Mouse (Mus musculus): ENCODE measurements around the gene Kcnh6.

The Kcnh6 gene

DNA sequence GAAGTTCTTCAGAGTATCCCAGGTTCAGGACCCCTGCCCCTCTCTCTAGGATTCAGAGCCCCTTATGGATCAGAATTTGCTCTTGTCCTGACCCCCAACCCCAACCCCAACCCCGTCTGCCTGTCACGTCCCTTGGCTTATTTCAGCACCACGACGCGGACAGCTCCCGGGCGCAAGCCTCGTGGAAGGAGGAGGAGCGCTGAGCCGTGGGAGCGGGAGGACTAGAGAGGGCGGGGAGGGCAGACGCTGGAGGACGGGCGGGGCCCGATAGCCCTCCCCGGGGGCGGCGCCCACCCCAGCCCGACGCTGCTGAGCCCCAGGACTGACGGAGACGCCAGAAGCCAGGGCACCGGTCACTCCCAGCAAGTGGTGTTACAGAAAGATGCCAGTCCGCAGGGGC is at the start of gene Kcnh6:
Gene Kcnh6, plus strand, starts transcription at position 304 of the 400 bp plus-strand sequence.
- DNase-seq = no peak

DNA sequence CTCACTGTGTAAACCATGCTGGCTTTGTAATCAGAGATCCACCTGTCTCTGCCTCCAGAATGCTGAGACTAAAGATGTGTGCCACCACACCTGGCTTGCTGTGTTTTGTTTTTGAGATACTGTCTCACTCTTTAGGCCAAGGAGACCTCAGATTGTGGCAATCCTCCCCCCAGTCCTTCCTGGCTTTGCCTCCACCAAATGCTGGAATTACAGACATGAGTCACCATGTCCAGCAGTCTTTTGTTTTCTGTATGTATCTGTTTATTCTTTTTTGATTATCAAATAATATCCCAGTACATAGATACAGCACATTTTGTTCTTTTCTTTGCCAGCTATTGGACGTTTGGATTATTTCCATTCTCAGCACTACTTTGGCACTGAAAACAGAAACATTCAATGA is 49.4 kb upstream of the Kcnh6 start:
- no peak for DNase-seq

DNA sequence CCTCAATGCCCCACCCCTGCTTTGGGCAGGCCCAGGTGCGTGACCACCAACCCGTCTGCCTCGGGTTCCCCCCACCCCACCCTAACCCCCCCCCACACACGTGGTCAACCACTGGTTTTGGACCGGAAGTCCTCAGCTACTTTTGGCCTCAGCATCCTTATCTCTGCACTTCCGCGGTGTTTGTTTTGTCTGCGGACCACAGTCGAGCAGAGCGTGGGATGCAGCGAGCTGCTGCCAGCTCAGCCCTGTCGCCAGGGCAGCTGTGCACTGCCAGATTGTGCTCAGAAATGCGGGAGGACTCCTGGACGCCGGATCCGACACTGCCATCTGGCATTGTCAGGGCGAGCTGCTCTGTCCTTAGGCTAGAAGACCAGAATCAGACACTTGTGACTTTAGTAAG is 48.6 kb upstream of the Kcnh6 start:
- DNase-seq = no peak

DNA sequence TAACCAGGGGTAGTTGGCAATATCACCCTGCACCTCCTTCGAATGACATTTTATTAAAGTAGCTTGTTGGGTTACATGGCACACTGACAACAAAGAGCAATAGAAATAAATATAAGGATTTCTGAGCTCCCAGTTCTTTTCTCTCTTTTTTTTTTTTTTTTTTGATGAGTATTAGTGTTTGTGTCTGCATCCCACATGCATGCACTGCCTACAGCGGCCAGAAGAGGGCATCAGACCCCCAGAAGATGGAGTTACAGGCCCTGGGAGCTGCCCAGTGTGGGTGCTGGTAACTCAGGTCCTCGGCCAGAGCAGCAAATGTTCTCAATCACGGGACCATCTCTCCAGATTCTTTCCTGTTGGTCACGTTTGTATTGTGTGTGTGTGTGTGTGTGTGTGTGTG is 43.2 kb upstream of the Kcnh6 start:
- DNase-seq = no peak

DNA sequence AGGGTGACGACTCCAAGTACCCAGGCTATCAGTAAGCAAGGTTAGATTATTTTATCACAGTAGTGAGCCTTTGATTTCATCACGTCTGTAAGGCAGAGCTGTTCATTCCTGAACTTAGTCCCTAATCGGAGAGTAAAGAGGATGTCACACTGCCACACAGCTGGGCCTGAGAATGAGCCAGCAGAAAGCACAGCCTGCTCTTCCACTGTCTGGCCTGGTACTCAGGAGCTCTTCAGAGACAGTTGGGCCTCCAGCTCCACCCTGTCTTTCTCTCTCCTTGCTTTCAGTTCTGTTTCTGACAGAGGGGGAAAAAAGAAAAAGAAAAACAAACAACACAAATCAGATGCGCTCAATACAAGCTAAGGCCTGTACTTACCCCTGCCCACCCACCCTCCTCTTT is 41.6 kb upstream of the Kcnh6 start:
- no peak for DNase-seq

DNA sequence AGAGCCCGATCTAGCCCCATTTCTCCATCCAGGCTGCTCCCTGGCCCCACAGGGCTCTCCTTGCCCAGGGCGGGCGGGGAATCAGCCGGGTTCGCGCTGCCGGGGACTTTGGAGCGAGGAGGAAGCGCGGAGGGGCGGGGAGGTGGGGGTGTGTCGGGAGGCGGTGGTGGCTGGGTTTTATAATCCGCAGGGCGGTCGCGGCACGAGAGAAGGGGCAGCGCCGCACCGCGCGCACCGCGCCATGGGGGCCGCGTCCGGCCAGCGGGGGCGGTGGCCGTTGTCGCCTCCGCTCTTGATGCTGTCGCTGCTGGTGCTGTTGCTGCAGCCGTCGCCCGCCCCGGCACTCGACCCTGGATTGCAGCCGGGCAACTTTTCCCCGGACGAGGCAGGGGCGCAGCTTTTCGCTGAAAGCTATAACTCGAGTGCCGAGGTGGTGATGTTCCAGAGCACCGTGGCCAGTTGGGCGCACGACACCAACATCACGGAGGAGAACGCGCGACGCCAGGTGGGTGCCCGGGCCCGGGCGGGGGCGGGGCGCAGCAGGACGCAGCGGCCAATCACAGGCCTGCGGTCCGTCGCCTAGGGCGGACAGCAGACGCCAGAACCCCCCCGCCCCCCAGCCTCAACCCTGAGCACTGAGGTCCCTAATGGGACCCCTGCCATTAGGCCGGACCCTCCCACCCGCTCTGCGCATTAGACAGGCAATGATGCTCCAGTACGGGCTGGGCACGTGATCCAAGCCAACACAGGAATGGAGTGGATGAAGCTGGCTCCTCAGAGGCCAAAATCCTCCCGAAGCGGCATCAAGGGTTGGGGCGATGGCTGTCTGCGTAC is 40.0 kb upstream of the Kcnh6 start, which contains the start of gene Ace:
Gene Ace, plus strand, starts transcription at position 205 of the 834 bp plus-strand sequence.
- no peak for DNase-seq

DNA sequence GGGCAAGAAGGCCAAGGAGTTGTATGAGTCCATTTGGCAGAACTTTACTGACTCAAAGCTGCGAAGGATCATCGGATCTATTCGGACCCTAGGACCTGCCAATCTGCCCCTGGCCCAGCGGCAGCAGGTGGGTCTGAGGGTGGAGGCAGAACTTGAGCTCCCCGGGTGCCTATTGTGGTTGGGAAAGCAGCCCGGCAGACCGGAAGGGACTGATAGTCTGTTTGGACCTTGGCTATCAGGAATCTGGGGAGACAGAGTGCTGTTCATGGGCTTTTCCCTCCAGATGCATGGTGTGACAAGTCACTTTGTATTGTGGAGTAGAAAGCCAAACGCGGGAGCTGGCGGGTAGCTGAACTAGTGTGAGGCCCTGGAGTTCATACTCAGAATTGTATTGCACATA is 39.0 kb upstream of the Kcnh6 start:
- no peak for DNase-seq

DNA sequence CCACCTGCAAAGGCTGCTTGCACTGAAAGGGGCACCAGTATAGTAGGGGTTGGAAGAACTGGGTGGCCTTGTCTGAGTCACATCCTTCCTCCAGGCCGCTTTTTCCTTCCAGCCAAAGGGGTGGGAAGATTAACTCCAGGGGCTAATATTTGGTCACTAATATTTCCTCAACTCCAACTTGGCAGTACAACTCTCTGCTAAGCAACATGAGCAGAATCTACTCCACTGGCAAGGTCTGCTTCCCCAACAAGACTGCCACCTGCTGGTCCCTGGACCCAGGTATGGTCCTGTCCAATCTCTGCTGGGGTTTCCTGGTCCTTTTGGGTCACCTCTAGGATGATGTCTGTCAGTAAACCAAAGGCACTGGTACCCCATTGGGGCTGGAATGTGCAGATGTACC is 38.4 kb upstream of the Kcnh6 start:
- DNase-seq = no peak

DNA sequence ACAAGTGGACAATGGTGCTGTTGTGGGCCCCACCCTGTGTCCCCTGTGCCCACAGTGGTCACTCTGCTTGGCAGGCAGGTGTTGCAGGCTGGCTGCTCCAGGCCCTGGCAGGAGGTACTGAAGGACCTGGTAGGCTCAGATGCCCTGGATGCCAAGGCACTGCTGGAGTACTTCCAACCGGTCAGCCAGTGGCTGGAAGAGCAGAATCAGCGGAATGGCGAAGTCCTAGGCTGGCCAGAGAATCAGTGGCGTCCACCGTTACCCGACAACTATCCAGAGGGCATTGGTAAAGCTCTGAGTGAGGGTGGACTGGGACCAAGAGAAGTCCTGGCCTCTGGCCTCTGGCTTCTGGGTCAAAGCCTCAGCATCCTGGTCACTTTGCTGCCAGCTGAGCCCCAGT is 33.3 kb upstream of the Kcnh6 start:
- DNase-seq = peak; percentile 68

DNA sequence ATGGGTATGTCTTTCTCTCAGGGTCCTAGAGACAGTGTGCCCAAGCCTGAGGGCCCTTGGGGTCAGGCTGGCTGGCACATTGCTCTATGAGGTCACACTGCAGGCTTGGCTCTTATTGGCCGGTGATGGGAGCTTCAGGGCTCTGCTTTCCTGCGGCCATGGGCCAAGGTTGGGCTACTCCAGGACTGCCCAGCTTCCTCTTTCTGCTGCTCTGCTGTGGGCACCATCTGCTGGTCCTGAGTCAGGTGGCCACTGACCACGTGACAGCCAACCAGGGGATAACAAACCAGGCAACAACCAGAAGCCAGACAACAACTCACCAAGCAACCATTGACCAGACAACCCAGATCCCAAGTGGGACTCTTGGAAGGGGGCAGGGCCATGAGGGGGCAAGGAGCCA is 32.9 kb upstream of the Kcnh6 start:
- DNase-seq = peak; percentile 77

DNA sequence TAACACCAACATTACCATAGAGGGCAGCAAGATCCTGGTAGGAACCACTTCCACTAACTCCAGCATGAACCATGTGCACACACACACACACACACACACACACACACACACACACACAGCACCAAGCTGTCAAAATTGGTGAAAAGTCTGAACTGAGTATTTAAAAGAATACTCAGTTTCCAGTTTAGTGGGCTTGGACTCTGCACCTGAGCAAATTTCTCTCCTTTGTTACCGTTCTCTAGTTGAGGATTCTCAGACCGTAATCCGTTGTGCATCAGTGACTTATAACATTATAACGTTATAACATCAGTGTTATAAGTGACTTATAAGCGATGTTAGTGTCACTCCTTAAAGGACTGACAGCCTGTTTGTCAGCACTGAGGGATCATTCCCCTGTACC is 32.3 kb upstream of the Kcnh6 start:
- DNase-seq = no peak

DNA sequence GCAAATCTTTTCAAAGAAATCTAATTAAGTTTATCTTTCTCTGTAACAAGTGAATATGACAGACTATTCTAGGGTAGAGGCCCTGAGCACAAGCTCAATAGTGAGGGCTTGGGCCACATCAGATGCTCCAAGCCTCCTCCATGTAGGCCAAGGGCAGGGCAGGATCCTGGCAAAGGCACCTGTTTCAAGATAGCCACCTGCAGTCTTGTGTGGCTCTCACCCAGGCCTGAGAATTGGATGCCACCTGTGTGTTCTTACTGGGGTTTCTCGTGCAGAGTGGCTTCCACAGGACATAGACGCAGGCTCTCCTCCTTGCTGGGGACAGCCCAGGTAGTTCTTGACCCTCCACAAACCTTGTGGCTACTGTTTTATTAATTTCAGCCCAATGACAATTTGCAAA is 29.7 kb upstream of the Kcnh6 start:
- DNase-seq = peak; percentile 61

DNA sequence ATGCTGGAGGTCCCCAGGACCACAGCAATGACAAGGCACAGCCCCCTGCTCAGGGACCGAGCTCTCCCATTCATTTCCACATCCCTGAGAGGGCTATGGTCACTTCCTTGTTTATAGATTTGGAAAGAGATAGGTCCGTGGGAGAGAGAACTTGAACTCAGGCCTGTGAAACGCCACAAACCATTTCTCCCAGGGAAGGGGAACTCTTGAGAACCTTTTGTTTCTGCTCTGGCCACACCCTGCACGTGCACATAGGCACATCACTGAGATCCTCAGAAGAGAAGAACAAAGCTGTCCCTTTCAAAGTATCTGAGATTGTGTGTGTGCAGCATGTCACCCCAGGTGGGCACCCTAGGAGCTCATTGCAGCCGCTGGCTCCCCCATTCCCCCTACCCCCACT is 29.3 kb upstream of the Kcnh6 start:
- no peak for DNase-seq

DNA sequence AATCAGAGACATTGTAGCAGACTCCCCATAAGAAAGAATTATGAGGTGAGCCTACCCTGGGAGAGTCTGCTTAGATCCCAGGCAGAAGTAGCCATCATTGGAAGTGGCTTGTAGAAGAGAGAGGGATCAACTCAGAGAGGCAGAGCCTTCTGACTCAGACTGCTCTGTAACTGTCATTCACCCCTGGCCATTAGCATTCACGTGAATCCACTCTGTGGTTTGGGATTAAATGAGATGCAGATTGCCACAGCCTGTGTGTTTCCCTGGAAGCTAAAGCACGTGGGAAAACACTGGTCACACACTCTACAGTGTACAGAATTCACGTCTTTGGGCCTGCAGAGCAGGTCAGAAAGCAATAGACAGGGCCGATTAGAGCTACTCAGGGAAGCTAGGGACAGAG is 23.5 kb upstream of the Kcnh6 start:
- no peak for DNase-seq

DNA sequence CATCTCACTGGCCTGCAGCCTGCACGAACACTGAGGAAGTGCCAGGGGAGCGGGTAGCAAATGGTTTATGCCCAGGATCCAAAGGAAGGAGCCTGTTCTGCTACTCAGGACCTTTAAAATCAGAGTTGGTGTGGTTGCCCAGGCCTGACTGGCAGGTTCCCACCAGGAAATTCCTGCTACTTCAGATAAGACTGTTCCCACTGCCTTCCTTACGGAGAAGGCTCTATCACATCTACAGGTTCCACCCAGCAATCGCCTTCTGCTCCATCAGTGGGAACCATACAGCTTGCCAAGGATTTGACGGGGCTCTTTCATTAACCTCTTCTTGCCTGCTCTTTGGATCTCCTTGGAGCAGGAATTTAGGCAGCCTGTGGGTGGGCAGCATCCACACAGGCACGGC is 20.5 kb upstream of the Kcnh6 start:
- DNase-seq = no peak

DNA sequence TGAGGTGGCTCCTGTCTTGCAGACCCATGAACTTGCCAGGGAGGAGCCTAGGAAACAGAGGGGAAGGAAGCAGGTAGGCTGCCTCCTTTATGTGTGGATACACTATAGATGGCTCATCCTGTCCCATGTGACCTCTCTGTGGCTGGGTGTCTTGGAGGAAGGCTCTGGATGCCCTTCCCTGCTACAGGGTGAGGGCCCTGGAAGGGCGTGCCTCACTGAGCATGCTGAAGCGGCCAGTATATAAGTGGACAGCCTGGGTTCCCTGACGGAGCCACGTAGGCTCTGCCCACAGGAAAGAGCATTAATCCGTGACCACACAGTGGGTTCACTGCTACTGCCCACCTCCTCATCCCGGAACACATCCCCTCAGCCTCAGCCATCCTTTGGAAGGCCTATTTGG is 18.5 kb upstream of the Kcnh6 start:
- no peak for DNase-seq

DNA sequence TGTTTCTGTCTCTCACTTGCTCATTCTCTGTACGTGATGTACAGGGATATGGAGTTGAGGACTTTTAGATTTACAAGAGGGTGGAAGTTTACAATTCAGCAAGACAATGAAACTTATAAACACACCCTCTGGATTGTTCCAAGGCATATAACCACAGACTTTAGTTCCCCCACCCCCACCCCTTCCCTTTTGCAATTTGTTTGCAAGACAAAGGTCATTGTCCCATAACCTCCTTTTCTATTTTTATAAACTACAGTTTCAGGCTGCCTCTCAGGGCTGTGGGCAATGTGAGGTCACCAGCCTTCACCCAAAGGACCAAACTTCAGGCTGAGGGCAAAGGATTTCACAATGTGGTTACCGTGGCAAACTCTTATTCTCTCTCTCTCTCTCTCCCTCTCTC is 17.7 kb upstream of the Kcnh6 start:
- DNase-seq = no peak

DNA sequence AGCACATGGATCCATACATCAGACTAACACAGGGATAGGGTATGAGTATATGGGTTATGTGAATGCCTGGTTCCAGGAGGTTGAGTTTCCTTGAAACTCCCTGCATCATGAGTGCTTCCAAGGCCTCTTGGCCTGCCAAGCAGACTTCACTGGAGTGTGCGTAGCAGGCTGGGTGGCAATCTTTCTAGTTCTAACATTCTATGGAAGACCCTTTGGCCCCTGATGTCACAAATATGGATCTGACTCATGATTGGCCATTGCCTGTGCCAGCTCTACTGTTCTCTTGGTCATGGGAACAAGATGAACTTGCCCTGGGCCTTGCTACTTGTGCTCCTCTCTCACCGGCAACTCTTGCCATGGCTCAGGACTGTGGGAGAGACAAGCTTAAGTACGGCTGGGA is 13.5 kb upstream of the Kcnh6 start, which contains the start of gene Ace3:
Gene Ace3, plus strand, starts transcription at position 301 of the 400 bp plus-strand sequence.
- DNase-seq = no peak

DNA sequence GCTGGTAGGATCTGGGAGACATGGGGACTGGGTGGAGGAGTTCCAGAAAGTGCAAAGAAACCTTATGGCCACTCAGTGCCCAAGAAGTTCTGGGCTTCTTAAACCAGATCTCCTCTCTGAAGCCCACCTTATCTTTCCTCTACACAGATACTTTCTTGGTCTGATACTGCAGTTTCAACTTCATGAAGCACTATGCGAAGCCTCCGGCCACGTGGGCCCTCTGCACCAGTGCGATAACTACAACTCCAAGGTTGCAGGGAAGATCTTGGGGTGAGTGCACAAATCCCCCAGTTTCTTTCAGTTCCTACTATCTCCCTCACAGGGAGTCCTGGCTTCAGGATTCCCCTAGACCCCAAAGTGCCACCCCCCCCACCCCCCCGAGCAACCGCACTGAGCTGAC is 7.9 kb upstream of the Kcnh6 start:
- DNase-seq = no peak

DNA sequence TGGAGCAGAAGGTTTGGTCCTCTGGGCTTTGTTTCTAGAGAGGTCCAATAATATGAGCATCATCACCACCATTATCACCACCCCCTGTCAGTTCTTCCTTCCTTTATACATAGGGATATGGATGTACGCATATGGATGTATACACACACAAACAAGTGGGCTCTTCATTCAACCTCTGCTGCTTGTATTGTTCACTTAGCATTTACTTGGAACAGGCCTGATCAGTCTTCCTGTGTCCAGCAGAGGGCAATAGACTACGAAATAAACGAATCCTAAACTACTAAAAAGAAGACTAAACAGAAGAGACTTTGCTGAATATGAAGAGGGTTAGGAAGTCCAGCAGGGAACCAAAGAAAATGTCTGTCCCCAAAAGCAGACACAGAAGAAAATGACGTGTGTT is 6.2 kb upstream of the Kcnh6 start:
- DNase-seq = no peak

DNA sequence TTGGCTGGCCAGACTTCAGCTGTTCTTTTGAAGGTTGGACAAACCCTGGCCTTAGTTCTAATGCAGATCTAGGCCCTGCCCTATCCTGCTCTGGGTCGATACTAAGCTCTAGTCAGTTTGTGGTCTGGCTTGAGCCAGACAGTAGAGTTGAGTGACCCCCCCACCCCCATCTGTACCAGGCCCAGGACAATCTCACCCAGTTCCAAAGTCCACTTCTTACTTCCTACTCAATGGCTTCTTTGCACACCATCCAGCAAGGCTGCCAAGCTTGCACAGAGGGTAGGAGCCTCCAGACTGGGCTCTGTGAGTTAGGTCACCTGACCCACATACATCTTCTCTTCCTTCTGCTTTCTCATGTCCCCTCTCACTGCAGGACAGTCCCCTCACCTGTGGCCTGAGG is 3.3 kb upstream of the Kcnh6 start:
- no peak for DNase-seq

DNA sequence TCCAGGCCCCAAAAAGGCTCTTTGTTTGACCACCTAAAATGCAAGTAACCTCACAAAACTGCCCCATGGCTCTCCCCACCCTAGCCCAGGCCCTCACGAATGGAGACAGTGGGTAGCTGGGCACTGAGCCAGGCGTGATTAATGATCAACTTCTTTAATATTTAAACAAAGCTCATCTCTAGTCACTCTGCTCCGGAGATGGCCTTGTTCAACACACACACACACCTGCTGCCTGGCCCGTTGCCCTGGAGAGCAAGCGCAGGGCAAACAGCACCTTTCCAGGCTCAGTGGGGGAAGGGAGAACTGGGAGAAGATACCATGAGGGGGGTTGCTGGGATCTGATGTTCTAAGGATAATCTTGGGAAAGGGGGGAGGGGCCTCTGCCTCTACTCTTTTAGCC is 2.0 kb upstream of the Kcnh6 start:
- DNase-seq = no peak

DNA sequence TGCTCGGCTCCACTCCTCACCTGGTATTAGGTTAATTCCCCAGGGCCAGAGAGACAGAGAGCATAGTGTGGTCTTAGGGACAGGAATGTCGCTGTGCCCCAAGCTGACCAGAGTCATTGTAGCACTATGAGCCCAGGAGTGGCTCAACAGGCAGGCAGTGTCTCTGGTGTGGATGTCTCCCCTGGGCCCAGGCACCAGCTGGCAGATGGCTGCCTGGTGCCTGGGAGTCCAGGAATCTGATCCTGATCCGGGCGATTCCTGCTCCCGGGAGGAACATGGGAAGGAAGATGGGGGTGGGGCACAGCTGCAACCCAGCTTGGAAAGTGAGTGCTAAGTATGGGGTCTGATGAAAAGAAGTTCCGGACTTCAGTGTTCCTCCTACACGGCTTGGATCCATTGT is 4.8 kb downstream of the Kcnh6 start:
- no peak for DNase-seq

DNA sequence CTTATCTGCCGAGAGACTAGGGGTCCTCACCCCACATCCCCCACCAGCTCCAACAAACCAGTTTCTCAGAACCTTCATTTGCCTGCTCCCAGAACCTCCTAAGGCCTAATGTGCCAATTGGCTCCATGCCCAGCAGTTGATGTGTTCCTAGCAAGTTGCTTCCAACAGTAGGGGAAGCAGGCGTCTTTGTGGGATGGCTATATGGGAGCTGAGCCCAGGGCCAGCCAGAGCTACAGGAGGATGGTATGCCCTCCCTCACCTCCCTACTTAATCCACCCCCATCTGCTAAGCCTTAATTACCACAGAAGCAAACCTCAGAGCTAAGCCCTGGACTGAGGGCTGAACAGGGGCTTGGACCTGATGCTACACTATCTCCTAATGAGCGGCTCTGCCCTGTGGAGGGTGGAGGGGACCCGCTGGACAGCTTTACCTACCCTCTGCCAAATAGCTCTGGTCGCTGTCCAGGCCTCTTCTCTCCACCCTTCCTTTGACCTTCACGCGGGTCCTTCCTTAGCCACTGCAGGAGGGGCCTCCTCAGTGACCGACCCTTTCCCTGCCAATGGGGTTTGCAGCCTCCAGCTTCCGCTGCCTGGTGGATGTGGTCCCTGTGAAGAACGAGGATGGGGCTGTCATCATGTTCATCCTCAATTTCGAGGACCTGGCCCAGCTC is 5.8 kb downstream of the Kcnh6 start:
- peak; percentile 46 for DNase-seq

DNA sequence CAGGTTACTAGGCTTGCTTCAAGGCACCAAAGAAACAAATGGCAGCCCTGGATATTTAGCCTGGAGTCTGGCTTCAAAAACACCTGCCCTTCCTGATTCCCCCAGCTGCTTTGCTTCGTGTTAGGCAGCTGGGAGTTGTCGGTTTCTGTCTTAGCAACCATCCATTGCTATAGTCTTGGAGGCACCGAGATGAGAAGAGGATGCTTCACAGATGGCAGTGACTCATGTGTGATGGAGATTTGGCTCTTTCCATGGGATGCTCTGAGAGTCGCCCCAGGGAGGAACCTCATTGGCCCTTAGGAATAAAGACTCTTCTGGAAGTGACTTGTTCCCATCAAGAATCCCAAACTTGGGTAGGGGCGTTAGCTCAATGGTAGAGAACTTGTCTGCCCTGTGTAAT is 8.5 kb downstream of the Kcnh6 start:
- DNase-seq = no peak

Measured in cerebellum, adult 9-11 months (tissue).